Mouse (Mus musculus) cerebellum, postnatal 4 days (tissue): ENCODE measurements around the gene Qrich2.
"Not testable (repeated sequence)": the region's sequence is repeated elsewhere in the genome, so short reads cannot be mapped to it uniquely, and the experiment has no call there.

ENCODE experiments used
- DNase-seq, 2 experiments: peaks; one replicate each; pipeline ENCODE4 v3.0.0; 2022; ENCODE audit warnings: low spot score in 2 of 2, mixed read lengths in 1 of 2

The Qrich2 gene

GRCm38 (mm10) chr11:116430723-116431427 is 35.2 kb downstream of the Qrich2 start:
- no peak for DNase-seq

GRCm38 (mm10) chr11:116429862-116430613 is 36.0 kb downstream of the Qrich2 start:
- no peak for DNase-seq

GRCm38 (mm10) chr11:116428872-116429859 is 36.9 kb downstream of the Qrich2 start:
- DNase-seq = no peak

GRCm38 (mm10) chr11:116426852-116427575 is 39.0 kb downstream of the Qrich2 start:
- DNase-seq = no peak

GRCm38 (mm10) chr11:116426328-116426727 is 39.7 kb downstream of the Qrich2 start:
- DNase-seq = not testable (repeated sequence)

- no peak for DNase-seq
Observed at GRCm38 (mm10) chr11:116424621-116425407, 41.2 kb downstream of the Qrich2 start.

- DNase-seq = no peak
Observed at GRCm38 (mm10) chr11:116423782-116424620, 42.0 kb downstream of the Qrich2 start.

GRCm38 (mm10) chr11:116423214-116423613 is 42.8 kb downstream of the Qrich2 start:
- no peak for DNase-seq

- DNase-seq = no peak
Observed at GRCm38 (mm10) chr11:116422562-116422961, 43.5 kb downstream of the Qrich2 start.

- DNase-seq = no peak
Observed at GRCm38 (mm10) chr11:116421102-116421501, 44.9 kb downstream of the Qrich2 start.

GRCm38 (mm10) chr11:116418841-116419462 is 47.1 kb downstream of the Qrich2 start:
- no peak for DNase-seq

- DNase-seq = no peak
Observed at GRCm38 (mm10) chr11:116418194-116418840, 47.7 kb downstream of the Qrich2 start.

- DNase-seq = no peak
Observed at GRCm38 (mm10) chr11:116417054-116417453, 49.0 kb downstream of the Qrich2 start.

- DNase-seq = no peak
Observed at GRCm38 (mm10) chr11:116416196-116416943, 49.7 kb downstream of the Qrich2 start.

GRCm38 (mm10) chr11:116413631-116414022 is 52.4 kb downstream of the Qrich2 start:
- no peak for DNase-seq

GRCm38 (mm10) chr11:116412904-116413630 is 53.0 kb downstream of the Qrich2 start, which contains the start of gene Rnf157:
Rnf157 (minus strand) TSS chr11:116413032.
- DNase-seq = peak; percentile 83 to 89
